Mouse (Mus musculus) myocyte (in vitro differentiated cells): ENCODE measurements around the gene Tek.

Source experiments
- MAX ChIP-seq: IDR thresholded peaks from one replicate; pipeline ENCODE4 v1.6.1; 2011; ENCODE audit warnings: low read depth, mild to moderate bottlenecking, control low read depth
- MYOG ChIP-seq, 3 experiments: IDR thresholded peaks; one replicate each; pipeline ENCODE4 v1.6.1; 2011; ENCODE audit warnings: control low read depth in 2 of 3, low read depth in 2 of 3, mild to moderate bottlenecking in 2 of 3; ENCODE audit not compliant: insufficient read length in 2 of 3, control insufficient read depth in 1 of 3, insufficient read depth in 1 of 3
- POLR2A ChIP-seq: IDR thresholded peaks from one replicate; pipeline ENCODE4 v1.6.1; 2011; ENCODE audit warnings: low read depth, mild to moderate bottlenecking, control low read depth, moderate library complexity; ENCODE audit not compliant: insufficient read length
- TCF12 ChIP-seq: IDR thresholded peaks from one replicate; pipeline ENCODE4 v1.6.1; 2011; ENCODE audit warnings: mild to moderate bottlenecking, control low read depth; ENCODE audit not compliant: poor library complexity, insufficient read depth, severe bottlenecking
- TCF3 ChIP-seq: IDR thresholded peaks from one replicate; pipeline ENCODE4 v1.6.1; 2011; ENCODE audit warnings: low read depth, control low read depth; ENCODE audit not compliant: insufficient read length
- USF1 ChIP-seq: IDR thresholded peaks from one replicate; pipeline ENCODE4 v1.6.1; 2011; ENCODE audit warnings: low read depth, mild to moderate bottlenecking, control low read depth, moderate library complexity

GRCm38 (mm10) chr4:94854270-94854669, 115.2 kb downstream of the Tek start:
- TF ChIP-seq USF1 (no peak), POLR2A (no peak), TCF12 (no peak), MYOG (IDR thresholded peaks at IDR 0.05; ENCODE audit: control insufficient read depth in 1 of 3, insufficient read depth in 1 of 3, insufficient read length in 2 of 3, low read depth in 2 of 3) (no peak), MAX (no peak), TCF3 (no peak)
